Mouse (Mus musculus) inflammation-experienced regulatory T-cells, adult 6 months (primary cell): ENCODE data around the gene Slc22a19. TPM values are rescaled to one million over a fixed set of nuclear protein-coding genes. Genes with fewer than 3 reads are reported as not detected.
"Not testable (repeated sequence)": the region's sequence is repeated elsewhere in the genome, so short reads cannot be mapped to it uniquely, and the experiment has no call there.

ENCODE experiments used
- ATAC-seq: one replicate; pipeline ENCODE4 v1.8.0; 2017
- polyA plus RNA-seq, 3 experiments: library from polyadenylated mRNA; unstranded; fragments of 100-300 nt; shearing (Covaris generic); gene quantifications; one replicate each; pipeline ENCODE4 v1.2.1; 2017

Gene Slc22a19
- not detected for polyA plus RNA-seq

DNA sequence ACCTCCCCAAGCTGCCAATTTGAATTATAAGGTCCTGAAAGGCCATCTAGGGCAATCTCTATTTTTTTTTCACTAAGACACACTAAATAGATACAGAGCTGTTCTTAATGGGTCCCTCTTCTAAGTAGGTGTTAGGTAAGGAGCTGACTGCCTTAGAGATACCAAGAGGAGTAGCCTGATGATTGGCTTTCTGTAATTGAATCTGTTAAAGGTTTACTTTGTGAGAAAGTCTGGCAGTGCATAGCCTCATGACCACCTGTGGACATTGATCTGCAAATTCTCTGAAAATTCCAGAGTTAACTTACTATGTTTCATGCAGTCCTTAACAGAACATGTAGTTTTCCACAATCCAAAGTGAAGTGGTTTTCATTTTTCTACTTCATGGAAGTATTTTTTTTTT lies at the start of gene Slc22a19:
Gene Slc22a19 (minus strand): TSS at position 163 of the 400 bp plus-strand sequence.
- ATAC-seq = no peak

DNA sequence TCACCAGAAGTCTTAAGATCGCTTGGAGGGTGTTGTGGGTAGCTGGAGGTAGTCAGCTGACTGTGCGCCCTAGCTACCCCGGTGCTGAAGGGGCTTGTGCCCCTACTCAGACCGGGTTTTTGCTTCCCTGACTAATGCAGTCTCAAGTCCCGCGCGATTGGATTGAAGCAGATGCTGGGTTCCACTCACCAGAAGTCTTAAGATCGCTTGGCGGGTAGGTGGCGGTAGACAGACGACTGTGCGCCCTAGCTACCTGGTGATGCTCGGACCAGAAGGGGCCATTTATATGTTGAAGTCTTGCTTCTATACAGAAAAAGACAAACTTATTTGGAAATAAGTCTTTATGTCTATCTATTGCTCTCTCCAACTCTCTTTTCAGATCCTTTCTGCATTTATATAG lies 42.3 kb upstream of the Slc22a19 start:
- ATAC-seq = not testable (repeated sequence)

DNA sequence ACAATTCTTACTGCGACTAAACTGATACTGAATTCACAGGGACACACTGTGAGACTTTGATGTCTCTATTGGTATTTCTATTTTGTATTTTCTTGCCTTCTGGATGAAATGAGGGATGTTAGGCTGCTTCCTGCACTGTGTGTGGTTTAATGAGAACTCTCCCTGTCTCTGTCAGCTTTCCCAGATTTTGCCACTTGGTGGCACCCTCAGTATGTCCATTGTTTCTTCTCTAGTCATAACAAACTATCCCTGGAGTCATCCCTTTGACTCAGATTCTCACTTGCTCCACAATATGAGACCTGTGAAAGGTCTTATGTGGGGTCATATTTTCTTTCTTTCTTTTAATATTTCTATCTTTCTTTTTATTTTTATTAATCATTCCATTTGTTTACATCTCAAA lies 18.4 kb upstream of the Slc22a19 start:
- no peak for ATAC-seq

DNA sequence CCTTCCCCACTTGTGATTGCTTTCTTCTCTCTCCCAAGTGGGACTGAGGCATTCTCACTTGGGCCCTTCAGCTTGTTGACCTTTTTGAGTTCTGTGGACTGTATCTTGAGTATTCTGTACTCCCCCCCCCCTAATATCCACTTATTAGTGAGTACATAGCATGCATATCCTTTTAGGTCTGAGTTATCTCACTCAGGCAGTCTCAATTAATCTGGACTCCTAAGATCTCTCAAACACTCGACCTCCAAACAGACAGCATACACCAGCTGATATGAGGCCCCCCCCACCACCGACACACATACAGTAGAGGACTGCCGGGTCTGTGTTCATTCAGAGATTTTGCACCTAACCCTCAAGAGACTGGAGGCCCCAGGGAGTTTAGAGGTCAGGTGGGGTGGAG lies 18.0 kb downstream of the Slc22a19 start:
- not testable (repeated sequence) for ATAC-seq

DNA sequence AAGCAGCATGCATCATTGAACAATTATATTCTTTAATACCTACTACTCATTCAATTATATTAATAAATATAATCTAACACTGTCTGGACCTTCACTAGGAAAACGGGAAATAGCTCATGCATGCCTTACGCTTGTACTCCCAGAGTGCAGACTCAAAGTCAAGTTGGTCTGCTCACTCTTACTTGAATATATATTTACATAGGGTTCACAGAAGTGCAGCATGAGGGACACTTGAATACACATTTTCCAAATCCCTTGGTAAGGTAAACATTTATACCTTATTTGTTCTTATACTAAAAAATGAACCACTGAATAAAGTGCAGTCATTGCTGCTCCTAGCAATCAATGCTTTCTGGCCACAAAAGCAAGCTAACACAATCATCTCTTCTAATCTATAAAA lies 19.9 kb downstream of the Slc22a19 start:
- no peak for ATAC-seq

DNA sequence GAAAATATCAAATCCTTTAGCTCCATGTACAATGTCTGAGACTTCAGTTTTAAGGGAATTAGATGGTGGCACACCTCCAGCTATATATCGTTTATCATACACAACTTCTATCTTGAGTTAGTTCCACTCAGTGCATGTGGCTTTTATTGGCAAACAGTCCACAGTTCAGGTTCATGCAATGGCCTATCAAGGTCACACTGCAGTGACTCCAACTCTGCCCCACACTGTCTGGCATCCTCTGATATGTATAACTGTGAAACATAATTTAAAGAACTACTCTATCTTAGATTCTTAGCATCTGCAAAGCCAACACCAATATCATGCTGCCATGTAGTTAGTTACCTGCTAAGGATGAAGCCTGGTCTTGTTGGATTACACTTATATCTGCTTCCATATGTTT lies 23.1 kb downstream of the Slc22a19 start:
- no peak for ATAC-seq

DNA sequence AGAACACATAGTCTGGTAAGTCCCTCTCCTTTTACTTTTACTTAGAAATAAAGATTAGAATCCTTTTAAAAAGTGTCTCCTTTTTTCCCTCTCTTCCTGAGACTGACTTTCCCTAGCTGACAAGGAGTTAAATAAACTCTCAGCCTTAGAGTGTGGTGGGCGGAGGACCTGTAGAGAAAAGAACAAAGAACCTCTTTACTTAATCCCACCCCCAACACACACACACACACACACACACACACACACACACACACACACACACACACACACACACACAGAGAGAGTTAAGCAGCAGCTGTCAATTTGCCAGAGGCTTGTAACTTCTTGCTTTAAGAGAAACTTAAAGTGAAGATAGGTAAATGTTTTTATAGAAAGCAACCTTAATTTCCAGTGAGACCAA lies 39.1 kb downstream of the Slc22a19 start:
- no peak for ATAC-seq

DNA sequence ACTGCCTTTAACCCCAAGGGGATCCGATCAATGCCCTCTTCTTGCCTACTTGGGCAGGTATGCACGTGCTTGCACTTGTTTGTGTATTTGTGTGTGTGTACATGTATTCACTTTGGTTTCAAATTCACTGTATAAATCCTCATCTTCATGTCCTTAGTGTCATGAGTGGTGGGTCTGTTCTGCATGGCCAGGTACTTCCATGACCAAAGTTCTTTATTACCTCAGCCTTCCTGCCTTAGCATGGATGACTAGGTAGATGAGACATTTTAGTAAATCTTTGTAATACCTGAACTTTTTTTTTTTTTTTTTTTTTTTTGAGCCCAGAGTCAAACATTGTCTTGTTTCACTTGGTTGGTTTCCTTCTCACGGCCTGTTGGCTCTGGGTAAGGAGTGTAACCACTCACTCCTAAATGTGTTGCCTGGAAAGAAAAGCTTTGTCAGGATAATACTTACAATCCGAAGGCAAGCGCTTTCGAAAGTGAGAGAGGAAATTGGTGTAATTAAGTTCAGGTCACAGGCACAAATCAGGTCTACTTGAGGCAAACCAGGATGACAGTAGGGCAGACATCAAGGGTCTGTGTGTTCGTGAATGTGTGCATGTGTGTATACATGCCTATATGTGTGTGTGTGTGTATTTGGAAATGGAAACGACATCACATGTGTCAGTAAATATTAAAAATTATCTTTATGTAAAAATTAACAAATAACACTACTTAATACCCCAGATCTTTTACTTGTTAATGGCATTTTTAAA lies 62.0 kb downstream of the Slc22a19 start:
- no peak for ATAC-seq

DNA sequence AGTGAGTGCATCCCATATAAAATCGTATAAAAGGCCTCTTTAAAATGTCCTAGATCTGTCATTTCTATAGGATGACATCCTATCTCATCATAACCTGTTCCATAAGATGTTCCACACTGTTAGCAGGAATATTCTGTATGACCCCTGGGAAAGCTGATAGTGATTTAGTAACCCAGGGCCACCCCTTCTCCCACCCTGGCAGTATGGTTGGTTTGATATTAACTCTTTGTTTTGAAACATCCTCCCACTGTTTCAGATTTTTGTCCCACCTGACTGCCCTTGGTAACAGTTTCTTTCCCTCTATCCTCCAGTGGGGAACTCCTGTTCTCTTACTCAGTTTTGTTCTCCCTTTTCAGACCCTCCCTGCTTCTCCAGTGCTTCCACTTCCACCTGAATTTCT lies 77.3 kb downstream of the Slc22a19 start:
- ATAC-seq = no peak

DNA sequence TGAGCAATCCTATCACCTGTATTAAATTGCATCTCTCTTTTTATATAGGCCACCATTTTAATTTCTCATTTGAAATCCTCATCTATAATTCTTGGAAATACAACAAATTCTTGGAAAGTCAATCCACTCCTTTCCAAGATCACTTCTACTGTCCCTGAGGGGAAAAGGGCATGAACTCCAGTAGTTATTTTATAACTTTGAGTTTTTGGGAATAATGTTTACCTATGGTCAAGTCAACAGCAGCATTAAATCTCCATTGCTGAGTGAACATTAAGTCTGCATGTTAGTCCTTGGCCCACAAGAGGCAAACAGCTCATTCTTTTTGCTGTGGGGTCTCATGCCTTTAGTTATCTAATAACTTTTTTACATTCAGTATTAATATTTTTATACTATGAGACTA lies 78.1 kb downstream of the Slc22a19 start:
- ATAC-seq = no peak

Other genes with a start within 250 kb of the Slc22a19 start
- gene Rtn3, start 228.0 kb downstream of the Slc22a19 start, polyA plus RNA-seq = 10 to 100 TPM; 36.0 to 58.3 (median 45.6) TPM
- gene Atl3, start 217.3 kb downstream of the Slc22a19 start, polyA plus RNA-seq = 10 to 100 TPM; 21.2 to 26.6 (median 26.2) TPM
- 10 to 100 TPM; 69.4 to 97.5 (median 81.1) TPM for gene Pla2g16, start 153.9 kb downstream of the Slc22a19 start, polyA plus RNA-seq
- not detected for gene Lgals12, start 104.1 kb downstream of the Slc22a19 start, polyA plus RNA-seq
- gene Hrasls5, start 98.8 kb downstream of the Slc22a19 start, polyA plus RNA-seq = not detected
- not detected for gene Slc22a26, start 91.4 kb upstream of the Slc22a19 start, polyA plus RNA-seq